Mouse (Mus musculus) liver, embryonic 15.5 days (tissue): ENCODE measurements around the gene Tesk2. TPM values are rescaled to one million over a fixed set of nuclear protein-coding genes. Genes with fewer than 3 reads are reported as not detected.
"Not testable (repeated sequence)": the region's sequence is repeated elsewhere in the genome, so short reads cannot be mapped to it uniquely, and the experiment has no call there.

ENCODE experiments used
- ATAC-seq: fragments of 200-750 bp; cut with Nextera tagmentation; 2 replicates; pipeline ENCODE4 v1.8.0; 2017; ENCODE audit warnings: moderate number of reproducible peaks, mild to moderate bottlenecking, moderate library complexity; ENCODE audit not compliant: insufficient read depth
- H3K27ac ChIP-seq: fragments of 300-500 bp; sonication (generic); replicated peaks from 2 replicates; pipeline ENCODE4 v1.5.1; 2015; ENCODE audit warnings: mild to moderate bottlenecking, inconsistent platforms
- H3K27me3 ChIP-seq: fragments of 300-500 bp; sonication (generic); 2 replicates; pipeline ENCODE4 v1.6.1; 2015; ENCODE audit warnings: mild to moderate bottlenecking, inconsistent platforms
- H3K36me3 ChIP-seq: fragments of 300-500 bp; sonication (generic); replicated peaks from 2 replicates; pipeline ENCODE4 v1.6.1; 2015; ENCODE audit warnings: moderate library complexity, mild to moderate bottlenecking, inconsistent platforms
- H3K4me1 ChIP-seq: fragments of 300-500 bp; sonication (generic); replicated peaks from 2 replicates; pipeline ENCODE4 v1.6.1; 2015; ENCODE audit warnings: inconsistent platforms
- H3K4me2 ChIP-seq: fragments of 300-500 bp; sonication (generic); 2 replicates; pipeline ENCODE4 v1.6.1; 2015; ENCODE audit warnings: moderate library complexity, mild to moderate bottlenecking, inconsistent platforms
- H3K4me3 ChIP-seq: fragments of 300-500 bp; sonication (generic); replicated peaks from 2 replicates; pipeline ENCODE4 v1.5.1; 2015; ENCODE audit warnings: mild to moderate bottlenecking, inconsistent platforms
- H3K9ac ChIP-seq: fragments of 300-500 bp; sonication (generic); 2 replicates; pipeline ENCODE4 v1.6.1; 2015; ENCODE audit warnings: moderate library complexity, mild to moderate bottlenecking, inconsistent platforms
- H3K9me3 ChIP-seq: fragments of 300-500 bp; sonication (generic); replicated peaks from 2 replicates; pipeline ENCODE4 v1.6.1; 2016; ENCODE audit warnings: inconsistent platforms
- WGBS: fragments of 180-500 bp; shearing (Covaris S2); methylation state at CpG from one replicate; pipeline ENCODE4 v1.1.7; 2015; ENCODE audit warnings: mixed read lengths; ENCODE audit not compliant: insufficient replicate concordance; 5-methylcytosine and 5-hydroxymethylcytosine counted together
- polyA plus RNA-seq: library from polyadenylated mRNA; unstranded; fragments of >200 nt; fragmentation: Nextera tagmentation; extraction: Ambion mirVana; gene quantifications from 2 replicates; pipeline ENCODE4 v1.2.1, GENCODE M21; 2015

The Tesk2 gene
- polyA plus RNA-seq, 1 experiment from 2014 or later: 4.7 TPM

- Histone ChIP-seq H3K27me3 (peaks cover 32% of the 10 kb centered on the region), H3K4me3 (peak within 1 kb of the TSS; percentile 64), H3K4me2 (peak within 1 kb of the TSS; percentile 92), H3K9me3 (no peaks in the 10 kb centered on the region), H3K4me1 (peaks cover 34% of the 10 kb centered on the region), H3K36me3 (no peaks in the 10 kb centered on the region), H3K27ac (no peak within 1 kb of the TSS), H3K9ac (peak within 1 kb of the TSS; percentile 57; the same call in 1 of the 2 replicates)
- 10% methylated on average over 9 of the region's 9 CpGs for whole genome bisulfite sequencing
- no peak for ATAC-seq
Measured at GRCm38 (mm10) chr4:116821694-116822016, 100.9 kb downstream of the Tesk2 start, which contains the start of gene Hpdl. Hpdl (minus strand) TSS chr4:116821707.

DNA sequence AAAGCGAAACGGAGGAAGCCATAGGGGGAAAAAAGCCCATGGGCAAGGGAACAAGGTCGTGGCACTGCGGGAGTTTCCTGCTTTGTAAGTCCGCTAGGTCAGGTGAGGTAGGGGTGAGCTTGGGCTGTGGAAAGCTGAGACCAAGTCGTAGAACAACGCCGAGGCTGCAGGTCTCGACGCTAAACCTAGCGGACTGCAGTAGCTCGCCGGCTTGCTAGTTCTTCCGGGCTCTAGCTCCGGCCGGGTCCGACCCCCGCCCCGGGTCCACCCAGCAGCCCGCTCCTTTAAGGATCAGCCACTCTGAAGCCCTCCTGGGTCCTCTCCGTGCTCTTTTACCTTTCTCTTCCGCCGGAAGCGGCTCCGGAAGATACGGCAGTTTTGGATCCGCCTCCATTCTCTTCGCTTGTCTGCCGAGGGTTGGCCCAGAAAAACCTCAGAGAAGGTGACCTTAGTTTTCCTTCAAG lies 103.8 kb downstream of the Tesk2 start:
- no peaks in the 10 kb centered on the region for H3K36me3 ChIP-seq
- H3K9me3 ChIP-seq: no peaks in the 10 kb centered on the region
- H3K4me2 ChIP-seq: peak overlapping the region; percentile 83
- peak overlapping the region; percentile 69 for H3K4me3 ChIP-seq
- H3K9ac ChIP-seq: peak overlapping the region; percentile 70
- peak overlapping the region; percentile 66 for H3K27ac ChIP-seq
- H3K4me1 ChIP-seq: peaks cover 34% of the 10 kb centered on the region
- H3K27me3 ChIP-seq: peaks cover 20% of the 10 kb centered on the region
- ATAC-seq: peak; percentile 28
- 2% methylated on average over 29 of the region's 29 CpGs for WGBS

GRCm38 (mm10) chr4:116827819-116828218 lies 107.1 kb downstream of the Tesk2 start:
- H3K9ac ChIP-seq: no peak overlapping the region
- WGBS: 0% methylated on average over 4 of the region's 4 CpGs
- no peaks in the 10 kb centered on the region for H3K27me3 ChIP-seq
- H3K36me3 ChIP-seq: no peaks in the 10 kb centered on the region
- no peak overlapping the region for H3K27ac ChIP-seq
- peaks cover 17% of the 10 kb centered on the region for H3K4me1 ChIP-seq
- ATAC-seq: no peak
- H3K9me3 ChIP-seq: no peaks in the 10 kb centered on the region
- H3K4me2 ChIP-seq: no peak overlapping the region
- no peak overlapping the region for H3K4me3 ChIP-seq

DNA sequence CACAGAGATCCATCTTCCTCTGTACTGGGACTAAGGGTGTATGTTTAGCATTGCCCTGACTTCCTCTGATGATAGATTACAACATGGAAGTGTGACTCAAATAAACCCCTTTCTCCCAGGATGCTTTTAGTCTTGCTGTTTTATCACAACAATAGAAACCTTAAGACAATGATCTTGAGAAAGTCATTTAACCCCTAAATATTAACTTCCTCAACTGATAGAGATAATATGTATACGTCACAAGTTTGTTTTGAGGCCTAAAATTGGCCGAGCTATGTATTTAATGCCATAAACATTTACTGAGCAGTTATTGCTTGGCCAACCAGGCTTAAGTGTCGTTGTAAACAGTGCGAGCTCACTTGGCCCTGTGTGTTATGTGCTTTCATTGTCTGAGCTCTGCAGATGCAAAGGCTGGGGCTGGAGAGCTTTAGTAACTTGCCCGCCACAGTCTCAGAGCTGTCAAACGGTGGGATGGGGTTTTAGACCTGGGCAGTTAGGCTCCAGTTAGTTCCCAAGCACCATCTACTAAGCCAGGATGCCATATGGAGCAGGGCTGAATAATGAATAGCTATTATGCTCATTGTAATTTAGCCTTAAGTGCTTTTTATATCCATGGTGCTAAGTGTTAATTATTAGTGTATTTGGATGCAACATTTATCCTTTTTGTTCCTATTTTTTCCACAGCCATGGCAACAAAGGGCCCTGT lies 108.8 kb downstream of the Tesk2 start:
- peaks cover 8% of the 10 kb centered on the region for H3K4me1 ChIP-seq
- H3K9ac ChIP-seq: no peak overlapping the region
- no peak for ATAC-seq
- WGBS: 53% methylated on average over 6 of the region's 6 CpGs
- no peaks in the 10 kb centered on the region for H3K36me3 ChIP-seq
- H3K27me3 ChIP-seq: no peaks in the 10 kb centered on the region
- H3K4me2 ChIP-seq: no peak overlapping the region
- no peak overlapping the region for H3K4me3 ChIP-seq
- H3K27ac ChIP-seq: no peak overlapping the region
- H3K9me3 ChIP-seq: no peaks in the 10 kb centered on the region

DNA sequence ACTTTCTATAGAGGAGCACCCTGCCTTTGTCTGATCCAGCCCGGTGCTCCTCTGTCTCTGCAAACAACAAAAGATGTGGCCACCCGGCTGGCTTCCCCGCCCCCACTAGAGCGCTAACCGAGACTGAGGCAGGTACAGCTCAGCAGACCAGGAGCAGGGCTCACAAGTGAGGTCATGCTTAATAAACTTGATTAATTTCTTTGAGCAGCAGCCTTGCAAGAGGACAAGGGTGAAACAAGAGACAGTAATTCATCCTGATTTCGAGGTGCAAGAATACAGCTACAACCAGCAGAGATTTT lies 109.3 kb downstream of the Tesk2 start:
- Histone ChIP-seq H3K4me2 (no peak overlapping the region), H3K36me3 (no peaks in the 10 kb centered on the region), H3K27ac (no peak overlapping the region), H3K9me3 (no peaks in the 10 kb centered on the region), H3K4me3 (no peak overlapping the region), H3K27me3 (no peaks in the 10 kb centered on the region), H3K4me1 (peaks cover 4% of the 10 kb centered on the region), H3K9ac (no peak overlapping the region)
- 40% methylated on average over 6 of the region's 6 CpGs for WGBS
- no peak for ATAC-seq

- Histone ChIP-seq H3K9me3 (no peaks in the 10 kb centered on the region), H3K4me3 (no peak overlapping the region), H3K4me1 (no peaks in the 10 kb centered on the region; the same call in 1 of the 2 replicates), H3K36me3 (no peaks in the 10 kb centered on the region), H3K4me2 (no peak overlapping the region), H3K27me3 (peaks cover 28% of the 10 kb centered on the region), H3K9ac (no peak overlapping the region), H3K27ac (no peak overlapping the region)
- WGBS: 48% methylated on average over 2 of the region's 2 CpGs
- no peak for ATAC-seq
Measured at GRCm38 (mm10) chr4:116838999-116839398, 118.3 kb downstream of the Tesk2 start.

DNA sequence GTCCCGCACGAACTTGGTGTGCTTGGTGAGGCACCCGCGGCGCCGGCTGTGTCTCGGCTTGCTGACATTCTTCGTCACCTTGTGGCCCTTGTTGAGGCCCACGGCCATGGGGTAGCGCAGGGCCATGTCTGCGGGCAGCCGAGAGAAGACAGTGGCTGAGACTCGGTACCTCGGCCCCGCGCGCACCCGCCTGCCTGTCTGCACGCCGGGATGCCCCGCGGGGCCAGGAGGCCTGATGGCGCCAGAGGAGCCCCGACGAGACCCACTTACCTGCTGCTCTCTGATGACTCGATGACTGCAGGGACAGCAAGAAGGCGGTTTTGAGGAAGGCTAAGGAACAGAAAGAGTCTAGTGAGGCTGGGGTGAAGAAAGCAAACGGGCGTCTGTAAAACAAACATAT lies 119.3 kb downstream of the Tesk2 start:
- not testable (repeated sequence) for H3K9ac ChIP-seq, H3K4me2 ChIP-seq, H3K9me3 ChIP-seq, H3K36me3 ChIP-seq, H3K27ac ChIP-seq, ATAC-seq, H3K4me1 ChIP-seq, H3K4me3 ChIP-seq
- peaks cover 32% of the 10 kb centered on the region for H3K27me3 ChIP-seq
- WGBS: 36% methylated on average over 23 of the region's 29 CpGs

- Histone ChIP-seq H3K36me3 (no peaks in the 10 kb centered on the region), H3K4me2 (no peak overlapping the region), H3K9ac (no peak overlapping the region), H3K4me3 (no peak overlapping the region), H3K9me3 (no peaks in the 10 kb centered on the region), H3K27ac (no peak overlapping the region), H3K4me1 (no peaks in the 10 kb centered on the region; the same call in 1 of the 2 replicates), H3K27me3 (peaks cover 32% of the 10 kb centered on the region)
- ATAC-seq: no peak
- WGBS: 57% methylated on average over 6 of the region's 6 CpGs
Measured at GRCm38 (mm10) chr4:116840841-116841240, 120.1 kb downstream of the Tesk2 start.

DNA sequence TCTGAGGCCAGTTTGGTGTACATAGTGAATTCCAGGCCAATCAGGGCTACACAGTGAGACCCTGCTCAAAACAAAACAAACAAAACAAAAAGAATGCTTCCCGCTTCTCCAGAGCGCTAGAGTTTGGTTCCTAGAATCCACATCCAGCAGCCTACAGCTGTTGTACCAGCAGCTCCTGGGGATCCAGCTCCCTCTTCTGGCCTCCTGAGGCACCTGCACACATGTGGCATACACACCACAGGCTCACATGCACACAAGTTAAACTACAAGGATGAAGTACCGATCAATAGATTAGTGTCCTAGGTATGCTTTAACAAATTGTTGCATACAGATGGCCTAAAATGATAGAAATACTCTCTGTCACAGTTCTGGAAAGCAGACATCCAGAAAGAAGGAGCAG lies 123.6 kb downstream of the Tesk2 start:
- Histone ChIP-seq H3K4me2 (no peak overlapping the region), H3K36me3 (no peaks in the 10 kb centered on the region), H3K9ac (no peak overlapping the region), H3K27ac (no peak overlapping the region), H3K9me3 (no peaks in the 10 kb centered on the region), H3K27me3 (peaks cover 27% of the 10 kb centered on the region), H3K4me1 (no peaks in the 10 kb centered on the region; the same call in 1 of the 2 replicates), H3K4me3 (no peak overlapping the region)
- no peak for ATAC-seq
- WGBS: 80% methylated on average over 3 of the region's 3 CpGs

DNA sequence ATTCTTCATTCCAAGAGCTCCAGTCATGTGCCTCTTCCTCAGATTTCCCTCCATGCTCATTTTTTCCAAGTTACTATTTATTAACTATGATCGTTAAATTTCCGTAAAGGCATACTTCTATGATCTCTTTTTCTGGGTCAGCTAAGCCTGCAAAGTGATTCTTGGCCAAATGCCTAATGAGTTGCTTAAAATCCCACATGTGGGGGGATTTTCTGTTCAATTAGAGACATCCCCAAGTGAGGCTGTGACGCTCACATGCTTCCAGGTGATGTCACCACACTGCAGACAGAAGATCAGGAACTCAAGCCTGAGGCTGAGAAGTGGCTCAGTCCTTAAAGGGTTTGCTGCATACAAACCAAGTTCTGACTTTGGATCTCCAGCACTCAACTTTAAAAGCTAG lies 129.2 kb downstream of the Tesk2 start:
- Histone ChIP-seq H3K27ac (no peak overlapping the region), H3K4me2 (no peak overlapping the region), H3K4me3 (no peak overlapping the region), H3K36me3 (no peaks in the 10 kb centered on the region), H3K9me3 (no peaks in the 10 kb centered on the region), H3K27me3 (peaks cover 9% of the 10 kb centered on the region; the same call in 1 of the 2 replicates), H3K4me1 (no peaks in the 10 kb centered on the region), H3K9ac (no peak overlapping the region)
- WGBS: 70% methylated on average over 3 of the region's 3 CpGs
- no peak for ATAC-seq

- Histone ChIP-seq H3K9me3 (no peaks in the 10 kb centered on the region), H3K9ac (no peak overlapping the region), H3K4me3 (no peak overlapping the region), H3K4me2 (no peak overlapping the region), H3K4me1 (no peaks in the 10 kb centered on the region), H3K27ac (no peak overlapping the region), H3K27me3 (0 out of 2 replicates have a peak, but pooled peaks cover 8% of the 10 kb centered on the region), H3K36me3 (no peaks in the 10 kb centered on the region)
- no peak for ATAC-seq
- WGBS: 17% methylated on average over 2 of the region's 2 CpGs
Measured at GRCm38 (mm10) chr4:116854286-116854685, 133.5 kb downstream of the Tesk2 start.
